Mouse (Mus musculus): ENCODE measurements at regions not wholly inside any gene's neighbourhood (a gene's known extent, or its start where the extent isn't known, plus 50 kb on each side); places are given as distances from the start of the nearest gene placed in this dataset.

DNA sequence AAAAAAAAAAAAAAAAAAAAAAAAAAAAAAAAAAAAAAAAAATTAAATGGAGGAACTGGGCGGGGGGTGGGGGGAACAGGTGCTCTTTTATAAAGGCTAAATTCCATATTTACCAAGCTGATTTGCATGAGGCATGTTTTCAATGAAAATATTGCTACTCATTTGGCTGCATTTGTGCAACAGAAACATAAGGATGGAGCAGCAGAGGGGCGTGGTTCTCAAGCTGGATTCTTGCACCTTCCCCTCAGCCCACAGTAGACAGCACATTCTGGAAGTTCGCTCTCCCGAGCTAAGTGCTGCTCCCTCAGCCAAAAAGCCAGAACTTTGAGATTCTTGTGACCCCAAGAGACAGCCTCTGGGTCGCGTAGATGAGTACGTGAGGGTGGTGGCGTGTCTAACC, 201.8 kb downstream of the Cdca7 start:
- ATAC-seq (ENCODE audit: low FRiP score) (no peak), DNase-seq (ENCODE audit: low spot score) (no peak)
- H3K4me3 ChIP-seq (replicated peaks; ENCODE audit: low read length) = no peak overlapping the region
- no peaks in the 10 kb centered on the region for H3K36me3 ChIP-seq (replicated peaks; ENCODE audit: control insufficient read depth, insufficient read depth)
- no peak overlapping the region for H3K27ac ChIP-seq
- H3K9me3 ChIP-seq (ENCODE audit: control insufficient read depth, low read length) = no peaks in the 10 kb centered on the region
- H3K27me3 ChIP-seq (ENCODE audit: control insufficient read depth, insufficient read depth, low read length) = 0 out of 2 replicates have a peak, but pooled peaks cover 12% of the 10 kb centered on the region
- no peak overlapping the region for H3K4me2 ChIP-seq (replicated peaks)
- WGBS = 87% methylated on average over 8 of the region's 8 CpGs
- no peaks in the 10 kb centered on the region for H3K4me1 ChIP-seq (replicated peaks; ENCODE audit: control insufficient read depth, insufficient read depth, low read length)
- no peak overlapping the region for H3K9ac ChIP-seq

DNA sequence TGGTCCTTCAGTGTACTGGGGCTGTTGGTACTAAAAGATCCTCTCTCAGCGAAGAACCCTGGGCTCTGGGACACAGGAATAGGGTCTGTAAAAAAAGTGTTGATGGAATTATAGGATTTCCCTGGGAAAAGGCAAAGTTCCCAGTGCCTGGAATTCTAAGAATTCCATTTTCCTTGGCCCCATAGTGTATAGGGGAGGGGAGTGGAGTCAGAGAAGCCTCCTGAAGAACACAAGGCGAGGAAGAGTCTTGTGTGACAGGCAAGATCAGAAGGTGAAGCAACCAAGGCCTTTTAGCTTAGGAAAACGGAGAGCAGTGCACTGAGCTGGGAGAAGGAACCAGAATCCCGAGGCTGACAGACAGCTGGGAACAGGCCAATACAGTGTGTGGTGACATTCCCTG, 212.1 kb downstream of the Cdca7 start:
- Histone ChIP-seq H3K4me2 (replicated peaks) (no peak overlapping the region), H3K27ac (no peak overlapping the region), H3K4me3 (replicated peaks; ENCODE audit: low read length) (no peak overlapping the region), H3K4me1 (replicated peaks; ENCODE audit: control insufficient read depth, insufficient read depth, low read length) (no peaks in the 10 kb centered on the region), H3K9me3 (ENCODE audit: control insufficient read depth, low read length) (peaks cover 16% of the 10 kb centered on the region), H3K9ac (no peak overlapping the region), H3K36me3 (replicated peaks; ENCODE audit: control insufficient read depth, insufficient read depth) (no peaks in the 10 kb centered on the region), H3K27me3 (ENCODE audit: control insufficient read depth, insufficient read depth, low read length) (no peaks in the 10 kb centered on the region)
- no peak for DNase-seq (ENCODE audit: low spot score)
- no peak for ATAC-seq (ENCODE audit: low FRiP score)
- 77% methylated on average over 4 of the region's 4 CpGs for WGBS

- H3K4me3 ChIP-seq (replicated peaks; ENCODE audit: low read length) = no peak overlapping the region
- H3K9me3 ChIP-seq (ENCODE audit: control insufficient read depth, low read length) = no peaks in the 10 kb centered on the region
- DNase-seq (ENCODE audit: low spot score) (no peak), ATAC-seq (ENCODE audit: low FRiP score) (no peak)
- H3K9ac ChIP-seq = no peak overlapping the region
- H3K4me1 ChIP-seq (replicated peaks; ENCODE audit: control insufficient read depth, insufficient read depth, low read length) = no peaks in the 10 kb centered on the region; the same call in 1 of the 2 replicates
- H3K4me2 ChIP-seq (replicated peaks) = no peak overlapping the region
- WGBS = 65% methylated on average over 1 of the region's 1 CpGs
- no peaks in the 10 kb centered on the region for H3K36me3 ChIP-seq (replicated peaks; ENCODE audit: control insufficient read depth, insufficient read depth)
- H3K27me3 ChIP-seq (ENCODE audit: control insufficient read depth, insufficient read depth, low read length) = no peaks in the 10 kb centered on the region
- no peak overlapping the region for H3K27ac ChIP-seq
Observed at GRCm38 (mm10) chr2:72701081-72701480, 225.1 kb downstream of the Cdca7 start.

DNA sequence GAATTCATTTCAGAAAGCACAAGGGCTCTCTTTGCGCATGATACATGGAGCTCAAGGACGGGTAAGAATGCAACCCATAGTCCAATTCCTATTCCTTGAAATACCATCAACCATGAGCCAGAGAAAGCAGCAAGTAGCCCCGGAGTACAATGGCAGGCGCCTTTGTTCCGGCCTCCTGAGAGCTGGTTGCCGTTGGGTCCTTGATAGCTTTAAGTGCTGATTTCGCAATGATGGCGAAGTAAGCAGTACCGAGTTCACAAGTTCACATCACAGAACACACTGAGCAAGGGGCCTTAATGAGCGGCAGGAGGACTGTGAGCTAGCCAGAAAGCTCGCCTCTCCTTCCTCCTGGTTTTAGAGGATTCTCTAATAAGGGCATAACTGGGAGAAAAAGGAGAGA, 227.3 kb downstream of the Cdca7 start:
- Histone ChIP-seq H3K9ac (no peak overlapping the region), H3K36me3 (replicated peaks; ENCODE audit: control insufficient read depth, insufficient read depth) (no peaks in the 10 kb centered on the region), H3K4me1 (replicated peaks; ENCODE audit: control insufficient read depth, insufficient read depth, low read length) (peaks cover 4% of the 10 kb centered on the region), H3K9me3 (ENCODE audit: control insufficient read depth, low read length) (no peaks in the 10 kb centered on the region), H3K4me2 (replicated peaks) (no peak overlapping the region), H3K27ac (no peak overlapping the region), H3K4me3 (replicated peaks; ENCODE audit: low read length) (no peak overlapping the region), H3K27me3 (ENCODE audit: control insufficient read depth, insufficient read depth, low read length) (no peaks in the 10 kb centered on the region)
- 86% methylated on average over 11 of the region's 11 CpGs for WGBS
- no peak for DNase-seq (ENCODE audit: low spot score)
- ATAC-seq (ENCODE audit: low FRiP score) = no peak

DNA sequence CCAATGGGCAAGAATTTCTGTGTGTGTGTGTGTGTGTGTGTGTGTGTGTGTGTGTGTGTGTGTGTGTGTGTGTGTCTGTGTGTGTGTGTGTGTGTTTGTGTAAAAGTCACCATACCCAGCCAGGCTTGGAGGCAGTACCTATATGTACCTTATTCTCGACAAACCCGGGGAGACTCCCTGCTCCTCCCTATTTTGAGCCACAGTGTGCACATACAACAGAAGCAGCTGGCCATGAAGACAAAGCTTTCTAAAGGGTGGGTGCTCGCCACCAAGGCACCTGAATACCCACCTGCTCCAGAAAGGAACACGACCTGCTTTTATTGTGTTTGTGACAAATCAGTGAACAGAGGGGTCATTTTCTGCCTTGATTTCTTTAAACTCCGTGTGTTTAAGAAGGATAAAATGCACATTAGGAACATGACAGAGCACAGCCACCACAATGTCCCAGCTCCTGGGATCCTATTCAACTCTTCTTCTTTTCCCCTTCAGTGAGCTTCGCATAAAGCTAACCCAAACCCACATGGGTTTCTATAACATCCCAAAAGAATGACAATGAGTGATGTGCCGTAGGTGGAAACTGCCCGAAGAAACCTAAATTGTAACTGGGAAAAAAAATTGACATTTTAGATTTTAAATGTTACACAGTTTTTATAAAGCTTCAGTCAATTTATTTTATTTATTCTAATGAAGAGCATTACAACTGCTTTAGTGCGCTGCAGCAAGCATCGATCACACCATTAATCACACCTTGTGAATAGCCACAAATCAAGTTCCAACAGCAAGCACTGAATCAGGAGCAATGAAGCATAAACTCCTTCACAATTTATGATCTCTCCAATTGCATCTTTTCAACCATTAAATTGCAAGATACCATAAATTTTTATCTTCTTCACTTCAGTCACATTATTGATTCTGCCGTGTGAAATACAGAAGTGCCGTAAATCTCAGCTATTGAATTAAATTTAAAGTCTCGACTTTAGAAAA, 232.0 kb downstream of the Cdca7 start:
- Histone ChIP-seq H3K9ac (no peak overlapping the region), H3K27me3 (ENCODE audit: control insufficient read depth, insufficient read depth, low read length) (no peaks in the 10 kb centered on the region), H3K4me2 (replicated peaks) (peak overlapping the region; percentile 27; the same call in 1 of the 2 replicates), H3K4me3 (replicated peaks; ENCODE audit: low read length) (no peak overlapping the region), H3K27ac (no peak overlapping the region), H3K36me3 (replicated peaks; ENCODE audit: control insufficient read depth, insufficient read depth) (no peaks in the 10 kb centered on the region), H3K4me1 (replicated peaks; ENCODE audit: control insufficient read depth, insufficient read depth, low read length) (peaks cover 7% of the 10 kb centered on the region), H3K9me3 (ENCODE audit: control insufficient read depth, low read length) (no peaks in the 10 kb centered on the region)
- no peak for ATAC-seq (ENCODE audit: low FRiP score)
- no peak for DNase-seq (ENCODE audit: low spot score)
- WGBS = 34% methylated on average over 13 of the region's 13 CpGs

- Histone ChIP-seq H3K36me3 (replicated peaks; ENCODE audit: control insufficient read depth, insufficient read depth) (no peaks in the 10 kb centered on the region), H3K9me3 (ENCODE audit: control insufficient read depth, low read length) (no peaks in the 10 kb centered on the region), H3K4me3 (replicated peaks; ENCODE audit: low read length) (no peak overlapping the region), H3K27me3 (ENCODE audit: control insufficient read depth, insufficient read depth, low read length) (no peaks in the 10 kb centered on the region), H3K9ac (no peak overlapping the region), H3K4me2 (replicated peaks) (no peak overlapping the region), H3K4me1 (replicated peaks; ENCODE audit: control insufficient read depth, insufficient read depth, low read length) (no peaks in the 10 kb centered on the region), H3K27ac (no peak overlapping the region)
- DNase-seq (ENCODE audit: low spot score) = no peak
- WGBS = 77% methylated on average over 4 of the region's 4 CpGs
- no peak for ATAC-seq (ENCODE audit: low FRiP score)
Observed at GRCm38 (mm10) chr2:72716931-72717330, 241.0 kb downstream of the Cdca7 start.

- ATAC-seq (ENCODE audit: low FRiP score) (no peak), DNase-seq (ENCODE audit: low spot score) (peak; percentile 66)
- Histone ChIP-seq H3K4me3 (replicated peaks; ENCODE audit: low read length) (no peak overlapping the region), H3K27ac (no peak overlapping the region), H3K36me3 (replicated peaks; ENCODE audit: control insufficient read depth, insufficient read depth) (no peaks in the 10 kb centered on the region), H3K4me2 (replicated peaks) (no peak overlapping the region), H3K27me3 (ENCODE audit: control insufficient read depth, insufficient read depth, low read length) (no peaks in the 10 kb centered on the region), H3K9me3 (ENCODE audit: control insufficient read depth, low read length) (no peaks in the 10 kb centered on the region), H3K9ac (no peak overlapping the region), H3K4me1 (replicated peaks; ENCODE audit: control insufficient read depth, insufficient read depth, low read length) (no peaks in the 10 kb centered on the region)
- 54% methylated on average over 3 of the region's 3 CpGs for WGBS
Observed at GRCm38 (mm10) chr2:72728699-72729098, 251.5 kb downstream of the Sp3 start.

DNA sequence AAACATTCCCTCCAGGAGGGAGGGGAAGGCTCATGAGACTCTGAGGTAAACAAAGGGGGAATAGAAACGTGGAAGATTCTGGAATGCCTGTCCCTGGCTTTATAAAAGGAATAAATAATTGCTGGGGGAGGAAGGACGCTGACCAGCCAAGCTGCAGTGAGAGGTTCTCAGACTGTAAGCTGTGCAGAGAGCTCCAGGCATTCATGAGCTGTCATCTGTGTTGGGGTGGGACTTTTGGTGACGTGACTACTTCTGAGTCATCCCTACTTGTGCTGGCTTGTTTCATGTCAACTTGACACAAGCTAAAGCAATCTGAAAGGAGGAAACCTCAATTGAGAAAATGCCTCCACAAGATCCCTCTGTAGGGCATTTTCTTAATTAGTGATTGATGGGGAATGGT, 246.9 kb downstream of the Sp3 start:
- Histone ChIP-seq H3K27me3 (ENCODE audit: control insufficient read depth, insufficient read depth, low read length) (no peaks in the 10 kb centered on the region), H3K36me3 (replicated peaks; ENCODE audit: control insufficient read depth, insufficient read depth) (no peaks in the 10 kb centered on the region), H3K4me1 (replicated peaks; ENCODE audit: control insufficient read depth, insufficient read depth, low read length) (no peaks in the 10 kb centered on the region), H3K9ac (no peak overlapping the region), H3K9me3 (ENCODE audit: control insufficient read depth, low read length) (no peaks in the 10 kb centered on the region), H3K27ac (no peak overlapping the region), H3K4me3 (replicated peaks; ENCODE audit: low read length) (no peak overlapping the region), H3K4me2 (replicated peaks) (no peak overlapping the region)
- ATAC-seq (ENCODE audit: low FRiP score) = no peak
- WGBS = 53% methylated on average over 3 of the region's 3 CpGs
- no peak for DNase-seq (ENCODE audit: low spot score)

GRCm38 (mm10) chr2:72735035-72735434, 245.2 kb downstream of the Sp3 start:
- Histone ChIP-seq H3K27ac (no peak overlapping the region), H3K27me3 (ENCODE audit: control insufficient read depth, insufficient read depth, low read length) (no peaks in the 10 kb centered on the region), H3K9me3 (ENCODE audit: control insufficient read depth, low read length) (no peaks in the 10 kb centered on the region), H3K4me2 (replicated peaks) (no peak overlapping the region), H3K9ac (no peak overlapping the region), H3K4me3 (replicated peaks; ENCODE audit: low read length) (no peak overlapping the region), H3K36me3 (replicated peaks; ENCODE audit: control insufficient read depth, insufficient read depth) (no peaks in the 10 kb centered on the region), H3K4me1 (replicated peaks; ENCODE audit: control insufficient read depth, insufficient read depth, low read length) (no peaks in the 10 kb centered on the region)
- ATAC-seq (ENCODE audit: low FRiP score) = no peak
- no peak for DNase-seq (ENCODE audit: low spot score)
- WGBS = 93% methylated on average over 9 of the region's 9 CpGs
